Mouse (Mus musculus) MEL (cell line): Measurements from ENCODE around the gene Ikzf2.

ENCODE experiments used
- SMC3 ChIP-seq: IDR thresholded peaks from 2 replicates; pipeline ENCODE4 v1.6.1; 2011; ENCODE audit warnings: low read depth, low read length, improper control_type of control experiment
- UBTF ChIP-seq: IDR thresholded peaks from 2 replicates; pipeline ENCODE4 v1.6.1; 2012; ENCODE audit warnings: low read depth, mild to moderate bottlenecking, inconsistent platforms, low read length, improper control_type of control experiment, moderate library complexity, borderline replicate concordance; ENCODE audit not compliant: insufficient read depth
- ZMIZ1 ChIP-seq: IDR thresholded peaks from 2 replicates; pipeline ENCODE4 v1.6.1; 2012; ENCODE audit warnings: low read depth, mild to moderate bottlenecking, inconsistent platforms, low read length, improper control_type of control experiment, moderate library complexity

- TF ChIP-seq SMC3 (no peak), UBTF (no peak), ZMIZ1 (no peak)
Measured at GRCm38 (mm10) chr1:69641986-69642385, 45.1 kb downstream of the Ikzf2 start.
